Mouse (Mus musculus) midbrain, embryonic 14.5 days (tissue): ENCODE measurements around the gene Cck. TPM values are rescaled to one million over a fixed set of nuclear protein-coding genes. Genes with fewer than 3 reads are reported as not detected.

Experiments
- ATAC-seq: fragments of 200-750 bp; cut with Nextera tagmentation; 2 replicates; pipeline ENCODE4 v1.8.0; 2017; ENCODE audit warnings: moderate number of reproducible peaks, moderate library complexity; ENCODE audit not compliant: low FRiP score, low TSS enrichment
- DNase-seq: peaks from one replicate; pipeline ENCODE4 v3.0.0-alpha.2; 2015
- H3K27ac ChIP-seq: fragments of 300-500 bp; sonication (generic); replicated peaks from 2 replicates; pipeline ENCODE4 v1.5.1; 2014; ENCODE audit warnings: mild to moderate bottlenecking, low read depth, low read length, moderate library complexity
- H3K27me3 ChIP-seq: fragments of 300-500 bp; sonication (generic); 2 replicates; pipeline ENCODE4 v1.6.1; 2014; ENCODE audit warnings: low read length, control low read depth, mixed read lengths; ENCODE audit not compliant: control insufficient read depth, insufficient read depth
- H3K36me3 ChIP-seq: fragments of 300-500 bp; sonication (generic); 2 replicates; pipeline ENCODE4 v1.6.1; 2014; ENCODE audit warnings: low read length, control low read depth; ENCODE audit not compliant: control insufficient read depth, insufficient read depth
- H3K4me1 ChIP-seq: fragments of 300-500 bp; sonication (generic); 2 replicates; pipeline ENCODE4 v1.6.1; 2014; ENCODE audit warnings: mild to moderate bottlenecking, antibody characterized with exemption, low read length, control low read depth; ENCODE audit not compliant: control insufficient read depth, insufficient read depth
- H3K4me2 ChIP-seq: fragments of 300-500 bp; sonication (generic); 2 replicates; pipeline ENCODE4 v1.6.1; 2014; ENCODE audit warnings: mild to moderate bottlenecking, low read length, moderate library complexity
- H3K4me3 ChIP-seq: fragments of 300-500 bp; sonication (generic); replicated peaks from 2 replicates; pipeline ENCODE4 v1.5.1; 2014; ENCODE audit warnings: low read depth, low read length
- H3K9ac ChIP-seq: fragments of 300-500 bp; sonication (generic); replicated peaks from 2 replicates; pipeline ENCODE4 v1.6.1; 2014; ENCODE audit warnings: mild to moderate bottlenecking, low read length, moderate library complexity
- H3K9me3 ChIP-seq: fragments of 300-500 bp; sonication (generic); 2 replicates; pipeline ENCODE4 v1.6.1; 2016; ENCODE audit warnings: low read length, control low read depth, mixed read lengths; ENCODE audit not compliant: control insufficient read depth
- WGBS: fragments of 180-500 bp; shearing (Covaris S2); extraction: QIAGEN DNeasy Blood & Tissue Kit; methylation state at CpG from one replicate; pipeline ENCODE4 v1.1.7; 2014; 5-methylcytosine and 5-hydroxymethylcytosine counted together
- polyA plus RNA-seq: library from polyadenylated mRNA; unstranded; fragments of >200 nt; fragmentation: Nextera tagmentation; extraction: Ambion mirVana; gene quantifications from 2 replicates; pipeline ENCODE4 v1.2.1, GENCODE M21; 2014

Cck gene
- polyA plus RNA-seq, 1 experiment from 2014 or later: 29.1 TPM

- Histone ChIP-seq H3K4me3 (no peak overlapping the region), H3K9me3 (no peaks in the 10 kb centered on the region), H3K4me1 (no peaks in the 10 kb centered on the region), H3K27ac (no peak overlapping the region), H3K4me2 (no peak overlapping the region), H3K36me3 (no peaks in the 10 kb centered on the region), H3K27me3 (no peaks in the 10 kb centered on the region), H3K9ac (no peak overlapping the region)
- 61% methylated on average over 8 of the region's 8 CpGs for WGBS
- DNase-seq (no peak), ATAC-seq (no peak)
Measured at GRCm38 (mm10) chr9:121506478-121507180, 11.1 kb upstream of the Cck start.

- H3K27ac ChIP-seq: no peak overlapping the region
- H3K4me3 ChIP-seq: no peak overlapping the region
- DNase-seq (no peak), ATAC-seq (no peak)
- no peak overlapping the region for H3K4me2 ChIP-seq
- H3K27me3 ChIP-seq: no peaks in the 10 kb centered on the region
- H3K36me3 ChIP-seq: no peaks in the 10 kb centered on the region
- 92% methylated on average over 8 of the region's 8 CpGs for WGBS
- no peaks in the 10 kb centered on the region for H3K4me1 ChIP-seq
- no peaks in the 10 kb centered on the region for H3K9me3 ChIP-seq
- no peak overlapping the region for H3K9ac ChIP-seq
Measured at GRCm38 (mm10) chr9:121505346-121505745, 9.9 kb upstream of the Cck start.

- H3K27ac ChIP-seq: no peak overlapping the region
- no peak for ATAC-seq
- peaks cover 7% of the 10 kb centered on the region; the same call in 1 of the 2 replicates for H3K4me1 ChIP-seq
- peaks cover 44% of the 10 kb centered on the region for H3K27me3 ChIP-seq
- no peak overlapping the region for H3K4me3 ChIP-seq
- 25% methylated on average over 10 of the region's 10 CpGs for WGBS
- no peak overlapping the region for H3K9ac ChIP-seq
- no peaks in the 10 kb centered on the region for H3K36me3 ChIP-seq
- H3K4me2 ChIP-seq: no peak overlapping the region
- no peak for DNase-seq
- no peaks in the 10 kb centered on the region for H3K9me3 ChIP-seq
Measured at GRCm38 (mm10) chr9:121496102-121496501, 608 bp upstream of the Cck start.

- Histone ChIP-seq H3K36me3 (no peaks in the 10 kb centered on the region), H3K9ac (peak overlapping the region; percentile 31; the same call in 1 of the 2 replicates), H3K9me3 (no peaks in the 10 kb centered on the region), H3K27me3 (peaks cover 44% of the 10 kb centered on the region), H3K4me2 (peak overlapping the region; percentile 57), H3K4me3 (peak overlapping the region; percentile 32), H3K4me1 (peaks cover 7% of the 10 kb centered on the region; the same call in 1 of the 2 replicates), H3K27ac (no peak overlapping the region)
- 2% methylated on average over 48 of the region's 48 CpGs for WGBS
- DNase-seq: peak; percentile 45
- ATAC-seq: no peak
Measured at GRCm38 (mm10) chr9:121494006-121494767, 1.3 kb downstream of the Cck start.

GRCm38 (mm10) chr9:121491592-121492240 is 3.8 kb downstream of the Cck start:
- no peak overlapping the region for H3K27ac ChIP-seq
- no peak overlapping the region for H3K4me3 ChIP-seq
- ATAC-seq (no peak), DNase-seq (no peak)
- H3K36me3 ChIP-seq: no peaks in the 10 kb centered on the region
- H3K4me1 ChIP-seq: peaks cover 7% of the 10 kb centered on the region; the same call in 1 of the 2 replicates
- no peak overlapping the region for H3K4me2 ChIP-seq
- H3K27me3 ChIP-seq: peaks cover 40% of the 10 kb centered on the region
- WGBS: 57% methylated on average over 11 of the region's 11 CpGs
- H3K9ac ChIP-seq: no peak overlapping the region
- no peaks in the 10 kb centered on the region for H3K9me3 ChIP-seq

DNA sequence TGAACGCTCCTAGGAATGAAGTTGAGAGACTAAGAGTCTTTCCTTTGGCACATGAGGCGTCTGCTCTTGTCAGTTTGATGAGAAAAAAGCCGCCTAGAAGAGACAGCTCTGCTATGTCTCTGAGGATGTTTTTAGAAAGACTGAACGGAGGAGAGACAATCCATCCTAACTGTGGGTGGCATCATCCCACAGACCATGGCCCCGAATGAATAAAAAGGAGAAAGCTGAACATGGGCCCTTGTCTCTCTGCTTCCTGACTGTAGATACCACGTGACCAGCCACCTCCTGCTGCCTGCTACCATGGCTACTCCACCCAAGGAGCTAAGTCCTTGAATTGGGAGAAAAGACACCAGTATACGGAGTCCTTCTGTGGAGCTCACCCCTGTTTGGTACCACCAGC is 8.3 kb downstream of the Cck start:
- DNase-seq (no peak), ATAC-seq (no peak)
- Histone ChIP-seq H3K4me1 (no peaks in the 10 kb centered on the region; the same call in 1 of the 2 replicates), H3K27me3 (peaks cover under 1% of the 10 kb centered on the region; the same call in 1 of the 2 replicates), H3K4me3 (no peak overlapping the region), H3K9ac (no peak overlapping the region), H3K36me3 (no peaks in the 10 kb centered on the region), H3K27ac (no peak overlapping the region), H3K9me3 (no peaks in the 10 kb centered on the region), H3K4me2 (no peak overlapping the region)
- WGBS: 64% methylated on average over 7 of the region's 7 CpGs

- 30% methylated on average over 5 of the region's 5 CpGs for WGBS
- no peak overlapping the region for H3K27ac ChIP-seq
- peak; percentile 46; the same call in 1 of the 2 replicates for ATAC-seq
Measured at GRCm38 (mm10) chr9:121479453-121479852, 16.0 kb downstream of the Cck start.

GRCm38 (mm10) chr9:121477305-121477911 is 18.1 kb downstream of the Cck start:
- Histone ChIP-seq H3K4me3 (no peak overlapping the region), H3K27ac (no peak overlapping the region), H3K9me3 (no peaks in the 10 kb centered on the region), H3K27me3 (no peaks in the 10 kb centered on the region), H3K4me2 (peak overlapping the region; percentile 25), H3K9ac (no peak overlapping the region), H3K4me1 (no peaks in the 10 kb centered on the region), H3K36me3 (peaks cover 20% of the 10 kb centered on the region)
- ATAC-seq: peak; percentile 75
- peak; percentile 94 for DNase-seq
- 9% methylated on average over 15 of the region's 15 CpGs for WGBS

More at GRCm38 (mm10) chr9:121479453-121479852, 16.0 kb downstream of the Cck start:
- DNase-seq: peak; percentile 89
- Histone ChIP-seq H3K4me1 (no peaks in the 10 kb centered on the region), H3K4me3 (no peak overlapping the region), H3K9ac (no peak overlapping the region), H3K4me2 (no peak overlapping the region), H3K27me3 (no peaks in the 10 kb centered on the region), H3K36me3 (peaks cover 2% of the 10 kb centered on the region; the same call in 1 of the 2 replicates), H3K9me3 (no peaks in the 10 kb centered on the region)
